ENCODE assay signal across 15 mouse cellular contexts in genomic region chr1:78980051-78980450, GRCm38 (mm10).
A peak's percentile ranks its signal among the peaks of the same experiment; 100 is the strongest.
DNase-seq lines count a peak whose midpoint lies in the region; ATAC-seq and TF ChIP-seq lines count a peak whose summit lies in the region.
"Had no signal": no experiment of that assay in that cellular context is flagged by ENCODE, and none has a peak within 500 bp of the region (broad histone marks: within the 10 kb centered on the region; RNA-seq: fewer than 3 reads in every experiment).

No protein-coding gene starts in this region.

- intact Hi-C loops in heart, postnatal 10 days (cut with DNase I) = no loop called here

- 69% methylated on average over 4 of the region's 4 CpGs for WGBS in neural tube, embryonic 12.5 days
- 66% methylated on average over 4 of the region's 4 CpGs for WGBS in neural tube, embryonic 13.5 days
- 86% methylated on average over 4 of the region's 4 CpGs for WGBS in kidney, embryonic 16.5 days

- H3K27me3 ChIP-seq in neural tube, embryonic 12.5 days (replicated peaks) = no peaks in the 10 kb centered on the region
- no peaks in the 10 kb centered on the region for H3K27me3 ChIP-seq in neural tube, embryonic 13.5 days
- H3K27me3 ChIP-seq in kidney, embryonic 16.5 days (ENCODE audit: insufficient read depth, low read length) = no peaks in the 10 kb centered on the region
- H3K27me3 ChIP-seq: embryonic facial prominence, embryonic 12.5 days; heart, embryonic 15.5 days; megakaryocyte, embryonic 14.5 days had no signal

- peak; percentile 71 for DNase-seq in heart, adult 11 months
- DNase-seq in heart, postnatal 10 days = no peak
- DNase-seq in neural tube, embryonic 10.5 days (ENCODE audit: extremely low spot score, low spot score) = no peak
- DNase-seq in layer of hippocampus, adult 2 months (ENCODE audit: low spot score in 2 of 2) = peak; percentile 32 to 39
- DNase-seq in c-Kit-positive CD71-positive TER-119-positive erythroid progenitor cells, embryonic 14.5 days (ENCODE audit: low spot score) = no peak
- DNase-seq: adrenal gland, adult 8-10 months; thymus, postnatal 14 days had no signal

- H3K9me3 ChIP-seq in neural tube, embryonic 12.5 days = no peaks in the 10 kb centered on the region
- no peaks in the 10 kb centered on the region for H3K9me3 ChIP-seq in neural tube, embryonic 13.5 days
- no peaks in the 10 kb centered on the region for H3K9me3 ChIP-seq in kidney, embryonic 16.5 days (ENCODE audit: low read length)
- H3K9me3 ChIP-seq: embryonic facial prominence, embryonic 12.5 days; heart, embryonic 15.5 days had no signal

- H3K4me2 ChIP-seq in neural tube, embryonic 12.5 days (replicated peaks) = no peak overlapping the region
- no peak overlapping the region for H3K4me2 ChIP-seq in neural tube, embryonic 13.5 days
- H3K4me2 ChIP-seq in kidney, embryonic 16.5 days (replicated peaks; ENCODE audit: low read depth, low read length) = no peak overlapping the region
- H3K4me2 ChIP-seq: embryonic facial prominence, embryonic 12.5 days; heart, embryonic 15.5 days; liver, embryonic 11.5 days had no signal

- TF ChIP-seq CTCF in layer of hippocampus, adult 2 months (conservative IDR thresholded peaks at IDR 0.05) = no peak

- H3K4me3 ChIP-seq in neural tube, embryonic 12.5 days = no peak overlapping the region
- no peak overlapping the region for H3K4me3 ChIP-seq in layer of hippocampus, adult 2 months
- H3K4me3 ChIP-seq in neural tube, embryonic 13.5 days = no peak overlapping the region
- no peak overlapping the region for H3K4me3 ChIP-seq in kidney, embryonic 16.5 days (ENCODE audit: low read length)
- H3K4me3 ChIP-seq: embryonic facial prominence, embryonic 12.5 days; heart, embryonic 15.5 days; megakaryocyte, embryonic 14.5 days had no signal

- no peaks in the 10 kb centered on the region for H3K36me3 ChIP-seq in neural tube, embryonic 12.5 days
- no peaks in the 10 kb centered on the region for H3K36me3 ChIP-seq in neural tube, embryonic 13.5 days
- no peaks in the 10 kb centered on the region for H3K36me3 ChIP-seq in kidney, embryonic 16.5 days (ENCODE audit: insufficient read depth, low read length)
- H3K36me3 ChIP-seq: embryonic facial prominence, embryonic 12.5 days; heart, embryonic 15.5 days had no signal

- H3K27ac ChIP-seq in neural tube, embryonic 12.5 days = no peak overlapping the region
- H3K27ac ChIP-seq in layer of hippocampus, adult 2 months = no peak overlapping the region
- no peak overlapping the region for H3K27ac ChIP-seq in neural tube, embryonic 13.5 days (replicated peaks)
- H3K27ac ChIP-seq in kidney, embryonic 16.5 days (ENCODE audit: low read length) = no peak overlapping the region
- H3K27ac ChIP-seq: embryonic facial prominence, embryonic 12.5 days; heart, embryonic 15.5 days had no signal

- no peaks in the 10 kb centered on the region for H3K4me1 ChIP-seq in neural tube, embryonic 12.5 days
- H3K4me1 ChIP-seq in neural tube, embryonic 13.5 days (replicated peaks) = no peaks in the 10 kb centered on the region
- H3K4me1 ChIP-seq in kidney, embryonic 16.5 days (ENCODE audit: insufficient read depth, low read length) = no peaks in the 10 kb centered on the region
- H3K4me1 ChIP-seq: embryonic facial prominence, embryonic 12.5 days; heart, embryonic 15.5 days; megakaryocyte, embryonic 14.5 days had no signal

- no peak overlapping the region for H3K9ac ChIP-seq in neural tube, embryonic 12.5 days
- H3K9ac ChIP-seq in neural tube, embryonic 13.5 days = no peak overlapping the region
- no peak overlapping the region for H3K9ac ChIP-seq in kidney, embryonic 16.5 days (replicated peaks; ENCODE audit: low read length)
- H3K9ac ChIP-seq: embryonic facial prominence, embryonic 12.5 days; heart, embryonic 15.5 days had no signal

- ATAC-seq in neural tube, embryonic 12.5 days (ENCODE audit: low FRiP score, low read depth) = 0 out of 2 replicates have a peak, but pooled peaks have one; percentile 37
- ATAC-seq in neural tube, embryonic 13.5 days (ENCODE audit: low read depth) = peak; percentile 75; the same call in 1 of the 2 replicates
- ATAC-seq in kidney, embryonic 16.5 days (ENCODE audit: low FRiP score, low TSS enrichment) = no peak
- ATAC-seq: inflammation-experienced regulatory T-cells, adult 6 months had no signal

Comparison
In these comparisons a context has a peak if more than half of its experiments do, and no peak if none do; other contexts are left out.
1. DNase-seq: peak in heart, adult 11 months (single experiment) and layer of hippocampus, adult 2 months (2 of 2); none in heart, postnatal 10 days (0 of 2), neural tube, embryonic 10.5 days (single experiment) and c-Kit-positive CD71-positive TER-119-positive erythroid progenitor cells, embryonic 14.5 days (single experiment).